Mouse (Mus musculus) 416B (cell line): ENCODE data around the gene Cdk18.
A peak's percentile ranks its signal among the peaks of the same experiment; 100 is the strongest.
"Not testable (repeated sequence)": the region's sequence is repeated elsewhere in the genome, so short reads cannot be mapped to it uniquely, and the experiment has no call there.

Experiments used
- DNase-seq: peaks from one replicate; pipeline ENCODE4 v3.0.0; 2011; ENCODE audit warnings: low read depth

Cdk18 gene

GRCm38 (mm10) chr1:132139416-132139864, at the start of gene Cdk18:
Gene Cdk18 (minus strand): TSS chr1:132139684.
- DNase-seq, result peak; percentile 91

GRCm38 (mm10) chr1:132189231-132189630, 49.7 kb upstream of the Cdk18 start:
- no peak for DNase-seq

- DNase-seq, result no peak
These were observed 49.1 kb upstream of the Cdk18 start for GRCm38 (mm10) chr1:132188442-132189066.

- no peak for DNase-seq
These were observed 46.8 kb upstream of the Cdk18 start for GRCm38 (mm10) chr1:132186303-132186702.

GRCm38 (mm10) chr1:132171619-132172018, 32.1 kb upstream of the Cdk18 start:
- DNase-seq, result no peak

GRCm38 (mm10) chr1:132170698-132171097, 31.2 kb upstream of the Cdk18 start:
- no peak for DNase-seq

GRCm38 (mm10) chr1:132168115-132168767, 28.8 kb upstream of the Cdk18 start:
- DNase-seq, result no peak

- DNase-seq, result peak; percentile 39
These were observed 26.4 kb upstream of the Cdk18 start for GRCm38 (mm10) chr1:132165859-132166258.

GRCm38 (mm10) chr1:132164780-132165518, 25.5 kb upstream of the Cdk18 start:
- no peak for DNase-seq

- DNase-seq, result not testable (repeated sequence)
These were observed 23.1 kb upstream of the Cdk18 start for GRCm38 (mm10) chr1:132162618-132163017.

GRCm38 (mm10) chr1:132161211-132161880, 21.9 kb upstream of the Cdk18 start:
- DNase-seq, result no peak

- DNase-seq, result no peak
These were observed 20.2 kb upstream of the Cdk18 start for GRCm38 (mm10) chr1:132159681-132160080.

GRCm38 (mm10) chr1:132158741-132159140, 19.3 kb upstream of the Cdk18 start:
- DNase-seq, result no peak

GRCm38 (mm10) chr1:132157808-132158207, 18.3 kb upstream of the Cdk18 start:
- DNase-seq, result no peak

GRCm38 (mm10) chr1:132157016-132157781, 17.7 kb upstream of the Cdk18 start:
- DNase-seq, result peak; percentile 75

- DNase-seq, result peak; percentile 90
These were observed 16.3 kb upstream of the Cdk18 start for GRCm38 (mm10) chr1:132155737-132156136.

GRCm38 (mm10) chr1:132153691-132154090, 14.2 kb upstream of the Cdk18 start:
- DNase-seq, result no peak

- DNase-seq, result no peak
These were observed 13.7 kb upstream of the Cdk18 start for GRCm38 (mm10) chr1:132153086-132153690.

- peak; percentile 42 for DNase-seq
These were observed 12.4 kb upstream of the Cdk18 start for GRCm38 (mm10) chr1:132151908-132152307.

- no peak for DNase-seq
These were observed 11.5 kb upstream of the Cdk18 start for GRCm38 (mm10) chr1:132150817-132151601.
